ENCODE assay signal across 11 mouse cellular contexts in the genomic region with DNA sequence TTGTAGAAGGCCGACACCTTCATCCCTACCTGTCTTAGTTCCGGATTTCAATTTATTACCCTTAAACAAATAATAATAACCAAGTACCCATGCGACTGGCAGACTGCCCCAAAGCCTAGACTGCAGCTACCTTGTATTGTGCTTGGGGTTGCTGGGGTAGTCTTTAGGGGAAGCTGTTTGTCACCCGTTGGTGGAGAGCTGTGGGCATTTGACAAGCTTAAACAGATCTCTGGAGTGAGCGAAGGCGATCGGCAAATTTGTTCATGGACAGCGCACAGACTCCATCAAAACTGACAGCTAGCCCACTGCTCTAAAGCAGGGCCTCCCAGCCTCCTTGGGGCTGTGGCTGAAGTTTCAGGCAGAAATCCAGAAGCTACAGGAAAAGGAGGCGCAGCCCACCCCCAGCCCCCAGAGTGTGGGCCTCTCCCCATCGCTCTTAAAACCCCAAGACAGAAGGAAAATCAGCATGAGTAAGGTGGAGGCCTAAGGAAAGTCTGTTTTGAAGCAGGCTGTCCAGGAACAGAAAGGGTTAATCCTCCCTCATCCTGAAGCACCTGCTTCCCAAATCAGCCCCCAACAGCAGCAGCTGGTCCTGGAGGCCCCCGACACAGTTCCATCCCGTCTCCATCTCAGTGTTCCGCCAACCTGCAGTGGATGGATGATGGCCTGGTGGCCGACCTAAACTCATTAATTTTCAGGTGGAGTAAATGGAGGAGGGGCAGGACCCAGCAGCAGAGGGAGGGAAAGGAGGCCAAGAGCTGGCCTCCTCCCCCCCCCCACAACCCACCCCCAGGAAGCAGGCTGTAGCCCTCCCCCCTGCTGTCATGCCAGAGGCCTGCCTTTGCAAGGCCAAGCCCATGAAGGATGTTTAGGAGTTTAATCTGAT.
A peak's percentile ranks its signal among the peaks of the same experiment; 100 is the strongest.
DNase-seq lines count a peak whose midpoint lies in the region; ATAC-seq lines count a peak whose summit lies in the region.
"Had no signal": no experiment of that assay in that cellular context is flagged by ENCODE, and none has a peak within 500 bp of the region (broad histone marks: within the 10 kb centered on the region; RNA-seq: fewer than 3 reads in every experiment).

No protein-coding gene starts in this region.

- no peak for ATAC-seq in heart, embryonic 12.5 days (ENCODE audit: insufficient number of reproducible peaks, low FRiP score)
- no peak for ATAC-seq in forebrain, embryonic 13.5 days
- ATAC-seq in erythroid progenitor cell, adult 5-6 weeks (replicated peaks; ENCODE audit: low FRiP score, poor library complexity, severe bottlenecking), result no peak

- no peak for DNase-seq in heart, postnatal 14 days
- DNase-seq in cerebellum, adult 18-20 months, result peak; percentile 50 to 60
- DNase-seq in midbrain, embryonic 10.5 days (ENCODE audit: low spot score), result peak; percentile 28
- DNase-seq in right cerebral cortex, postnatal 36 days (ENCODE audit: low spot score in 2 of 2), result no peak
- DNase-seq in layer of hippocampus, adult 18-20 months (ENCODE audit: low spot score in 2 of 2), result no peak
- DNase-seq: gastrocnemius, postnatal 10 days had no signal

- H3K27me3 ChIP-seq in heart, embryonic 12.5 days (replicated peaks), result peaks cover 90% of the 10 kb centered on the region
- H3K27me3 ChIP-seq in forebrain, embryonic 13.5 days, result peaks cover 13% of the 10 kb centered on the region; the same call in 1 of the 2 replicates
- H3K27me3 ChIP-seq in midbrain, embryonic 10.5 days (ENCODE audit: low read depth, poor library complexity, severe bottlenecking), result peaks cover 99% of the 10 kb centered on the region

- H3K9me3 ChIP-seq in heart, embryonic 12.5 days (replicated peaks), result no peaks in the 10 kb centered on the region
- H3K9me3 ChIP-seq in forebrain, embryonic 13.5 days (replicated peaks), result no peaks in the 10 kb centered on the region
- no peaks in the 10 kb centered on the region for H3K9me3 ChIP-seq in midbrain, embryonic 10.5 days (replicated peaks)

- peak overlapping the region; percentile 41; the same call in 1 of the 2 replicates for H3K4me3 ChIP-seq in heart, embryonic 12.5 days
- peak overlapping the region; percentile 78 for H3K4me3 ChIP-seq in forebrain, embryonic 13.5 days
- H3K4me3 ChIP-seq in midbrain, embryonic 10.5 days, result peak overlapping the region; percentile 69
- H3K4me3 ChIP-seq: myocyte had no signal

- no peaks in the 10 kb centered on the region for H3K36me3 ChIP-seq in heart, embryonic 12.5 days
- peaks cover 13% of the 10 kb centered on the region for H3K36me3 ChIP-seq in forebrain, embryonic 13.5 days (ENCODE audit: poor library complexity, severe bottlenecking)
- H3K36me3 ChIP-seq in midbrain, embryonic 10.5 days, result peaks cover 3% of the 10 kb centered on the region; the same call in 1 of the 2 replicates

- H3K4me2 ChIP-seq in heart, embryonic 12.5 days, result peak overlapping the region; percentile 73; the same call in 1 of the 2 replicates
- peak overlapping the region; percentile 81 for H3K4me2 ChIP-seq in forebrain, embryonic 13.5 days

- no peak overlapping the region for H3K9ac ChIP-seq in heart, embryonic 12.5 days
- H3K9ac ChIP-seq in forebrain, embryonic 13.5 days, result peak overlapping the region; percentile 99
- H3K9ac ChIP-seq: liver, embryonic 14.5 days had no signal

- peaks cover 34% of the 10 kb centered on the region for H3K4me1 ChIP-seq in heart, embryonic 12.5 days (replicated peaks)
- H3K4me1 ChIP-seq in forebrain, embryonic 13.5 days, result peaks cover 62% of the 10 kb centered on the region
- H3K4me1 ChIP-seq in midbrain, embryonic 10.5 days, result peaks cover 94% of the 10 kb centered on the region

- WGBS in heart, embryonic 12.5 days, result 12% methylated on average over 14 of the region's 14 CpGs
- WGBS in forebrain, embryonic 13.5 days, result 7% methylated on average over 14 of the region's 14 CpGs
- 4% methylated on average over 14 of the region's 14 CpGs for WGBS in midbrain, embryonic 10.5 days

- intact Hi-C loops in heart, postnatal 14 days (cut with DNase I), result no loop called here

- no peak overlapping the region for H3K27ac ChIP-seq in heart, embryonic 12.5 days (ENCODE audit: poor library complexity, severe bottlenecking)
- peak overlapping the region; percentile 100 for H3K27ac ChIP-seq in forebrain, embryonic 13.5 days
- H3K27ac ChIP-seq in midbrain, embryonic 10.5 days (replicated peaks), result peak overlapping the region; percentile 92
- H3K27ac ChIP-seq: liver, embryonic 14.5 days had no signal

Comparison
In these comparisons a context has a peak if more than half of its experiments do, and no peak if none do; other contexts are left out.
1. DNase-seq: peak in cerebellum, adult 18-20 months (2 of 2) and midbrain, embryonic 10.5 days (single experiment); none in heart, postnatal 14 days (0 of 2), right cerebral cortex, postnatal 36 days (0 of 2) and layer of hippocampus, adult 18-20 months (0 of 2).
2. Peak in every context shown above with its lines, with median percentiles within 50 percentile points of each other: H3K4me3 ChIP-seq.